Mouse (Mus musculus) regulatory T cell (primary cell): ENCODE data around the gene Srsf9.

ENCODE experiments used
- in situ Hi-C: fragments of 300-600 bp; cut with MboI, MseI; formaldehyde crosslinking; loops from one replicate; pipeline ENCODE4 v1.15.1; 2025; ENCODE audit warnings: high pct_unique_total_duplicates

Gene Srsf9

GRCm38 (mm10) chr5:115326256-115326831 lies 633 bp upstream of the Srsf9 start:
- in situ Hi-C loops, result no loop called here

GRCm38 (mm10) chr5:115327610-115328548 lies 902 bp downstream of the Srsf9 start:
- in situ Hi-C loops, result no loop called here

GRCm38 (mm10) chr5:115330955-115331354 lies 4.0 kb downstream of the Srsf9 start:
- in situ Hi-C loops, result no loop called here

- in situ Hi-C loops, result no loop called here
Measured at GRCm38 (mm10) chr5:115333626-115334025, 6.6 kb downstream of the Srsf9 start.

GRCm38 (mm10) chr5:115340007-115340406 lies 13.0 kb downstream of the Srsf9 start:
- in situ Hi-C loops, result no loop called here

- in situ Hi-C loops, result no loop called here
Measured at GRCm38 (mm10) chr5:115340577-115341313, 13.8 kb downstream of the Srsf9 start, which contains the start of the genes Gatc and Triap1. Gatc (minus strand) TSS chr5:115341178. Triap1 (plus strand) TSS chr5:115341225.

GRCm38 (mm10) chr5:115341314-115342165 lies 14.6 kb downstream of the Srsf9 start:
- in situ Hi-C loops, result no loop called here

- in situ Hi-C loops, result loop anchor here (5.0 kb wide), 1 partner anchor 65 kb away; no protein-coding TSS in a partner anchor
Measured at GRCm38 (mm10) chr5:115347564-115347963, 20.6 kb downstream of the Srsf9 start.

- in situ Hi-C loops, result loop anchor here (5.0 kb wide), 1 partner anchor 66 kb away; no protein-coding TSS in a partner anchor
Measured at GRCm38 (mm10) chr5:115348546-115349224, 21.7 kb downstream of the Srsf9 start, which contains the start of gene Cox6a1. Cox6a1 (minus strand) TSS chr5:115348981.

- in situ Hi-C loops, result loop anchor here (5.0 kb wide), 1 partner anchor 67 kb away; no protein-coding TSS in a partner anchor
Measured at GRCm38 (mm10) chr5:115349225-115349555, 22.2 kb downstream of the Srsf9 start.

- in situ Hi-C loops, result loop anchor here (25.0 kb wide), 1 partner anchor 2011 kb away; the partner anchor contains the start of gene Wsb2
Measured at GRCm38 (mm10) chr5:115351348-115351747, 24.4 kb downstream of the Srsf9 start.

- in situ Hi-C loops, result loop anchor here (25.0 kb wide), 1 partner anchor 2007 kb away; the partner anchor contains the start of gene Wsb2
Measured at GRCm38 (mm10) chr5:115355070-115355469, 28.1 kb downstream of the Srsf9 start.

GRCm38 (mm10) chr5:115358872-115359271 lies 31.9 kb downstream of the Srsf9 start:
- in situ Hi-C loops, result loop anchor here (25.0 kb wide), 1 partner anchor 2003 kb away; the partner anchor contains the start of gene Wsb2

GRCm38 (mm10) chr5:115359438-115359837 lies 32.5 kb downstream of the Srsf9 start:
- in situ Hi-C loops, result loop anchor here (25.0 kb wide), 1 partner anchor 2003 kb away; the partner anchor contains the start of gene Wsb2

GRCm38 (mm10) chr5:115359851-115360372 lies 32.9 kb downstream of the Srsf9 start:
- in situ Hi-C loops, result loop anchor here (25.0 kb wide), 1 partner anchor 2002 kb away; the partner anchor contains the start of gene Wsb2

- in situ Hi-C loops, result loop anchor here (25.0 kb wide), 1 partner anchor 2000 kb away; the partner anchor contains the start of gene Wsb2
Measured at GRCm38 (mm10) chr5:115362216-115362615, 35.2 kb downstream of the Srsf9 start.

GRCm38 (mm10) chr5:115362819-115363714 lies 36.1 kb downstream of the Srsf9 start:
- in situ Hi-C loops, result loop anchor here (25.0 kb wide), 1 partner anchor 1999 kb away; the partner anchor contains the start of gene Wsb2

GRCm38 (mm10) chr5:115364782-115365181 lies 37.8 kb downstream of the Srsf9 start:
- in situ Hi-C loops, result loop anchor here (5.0 to 25.0 kb wide), 2 partner anchors 78 to 1998 kb away; partner anchors contain the start of gene Wsb2
